Mouse (Mus musculus) liver, postnatal 0 days (tissue): ENCODE measurements around the gene Cplx2. TPM values are rescaled to one million over a fixed set of nuclear protein-coding genes. Genes with fewer than 3 reads are reported as not detected.
A peak's percentile ranks its signal among the peaks of the same experiment; 100 is the strongest.

Source experiments
- ATAC-seq: fragments of 200-750 bp; cut with Nextera tagmentation; 2 replicates; pipeline ENCODE4 v1.8.0; 2017; ENCODE audit warnings: mild to moderate bottlenecking, moderate library complexity
- DNase-seq: peaks from one replicate; pipeline ENCODE4 v3.0.0-alpha.2; 2016
- H3K27ac ChIP-seq: fragments of 300-500 bp; sonication (generic); 2 replicates; pipeline ENCODE4 v1.5.1; 2014; ENCODE audit warnings: antibody characterized with exemption, moderate library complexity, mild to moderate bottlenecking, low read depth
- H3K27me3 ChIP-seq: fragments of 300-500 bp; sonication (generic); 2 replicates; pipeline ENCODE4 v1.6.1; 2014; ENCODE audit warnings: low read length, control low read depth, mixed read lengths; ENCODE audit not compliant: insufficient read depth
- H3K36me3 ChIP-seq: fragments of 300-500 bp; sonication (generic); replicated peaks from 2 replicates; pipeline ENCODE4 v1.6.1; 2014; ENCODE audit warnings: mild to moderate bottlenecking, control low read depth, low read length, moderate library complexity, mixed read lengths; ENCODE audit not compliant: insufficient read depth
- H3K4me1 ChIP-seq: fragments of 300-500 bp; sonication (generic); 2 replicates; pipeline ENCODE4 v1.6.1; 2014; ENCODE audit warnings: antibody characterized with exemption, mild to moderate bottlenecking, control low read depth; ENCODE audit not compliant: insufficient read depth
- H3K4me2 ChIP-seq: fragments of 300-500 bp; sonication (generic); 2 replicates; pipeline ENCODE4 v1.6.1; 2014; ENCODE audit warnings: low read depth, mild to moderate bottlenecking, low read length, moderate library complexity, mixed read lengths
- H3K4me3 ChIP-seq: fragments of 300-500 bp; sonication (generic); 2 replicates; pipeline ENCODE4 v1.5.1; 2014; ENCODE audit warnings: low read depth, low read length
- H3K9ac ChIP-seq: fragments of 300-500 bp; sonication (generic); replicated peaks from 2 replicates; pipeline ENCODE4 v1.6.1; 2014; ENCODE audit warnings: mild to moderate bottlenecking, moderate library complexity
- H3K9me3 ChIP-seq: fragments of 300-500 bp; sonication (generic); 2 replicates; pipeline ENCODE4 v1.6.1; 2016; ENCODE audit warnings: mild to moderate bottlenecking, control low read depth, low read length, mixed read lengths
- CTCF ChIP-seq: sonication (generic); IDR thresholded peaks from 2 replicates; pipeline ENCODE4 v1.5.1; 2016; ENCODE audit warnings: antibody characterized with exemption, low read depth
- EP300 ChIP-seq: IDR thresholded peaks from 2 replicates; pipeline ENCODE4 v1.6.1; 2016; ENCODE audit warnings: antibody characterized with exemption, low read depth, mild to moderate bottlenecking
- WGBS: fragments of 180-500 bp; shearing (Covaris S2); extraction: QIAGEN DNeasy Blood & Tissue Kit; methylation state at CpG from one replicate; pipeline ENCODE4 v1.1.7; 2014; ENCODE audit not compliant: insufficient replicate concordance; 5-methylcytosine and 5-hydroxymethylcytosine counted together
- polyA plus RNA-seq: library from polyadenylated mRNA; unstranded; fragments of >200 nt; fragmentation: Nextera tagmentation; extraction: Ambion mirVana; gene quantifications from 2 replicates; pipeline ENCODE4 v1.2.1, GENCODE M21; 2015

The Cplx2 gene
- polyA plus RNA-seq, 1 experiment from 2014 or later, result 0.97 TPM

- TF ChIP-seq CTCF (no peak), EP300 (no peak)
- no peaks in the 10 kb centered on the region for H3K4me1 ChIP-seq
Observed at GRCm38 (mm10) chr13:54337541-54337940, 33.6 kb upstream of the Cplx2 start.

GRCm38 (mm10) chr13:54338815-54339214, 32.3 kb upstream of the Cplx2 start:
- Histone ChIP-seq H3K9ac (no peak overlapping the region), H3K36me3 (no peaks in the 10 kb centered on the region), H3K27me3 (no peaks in the 10 kb centered on the region), H3K4me3 (no peak overlapping the region), H3K27ac (no peak overlapping the region), H3K9me3 (no peaks in the 10 kb centered on the region), H3K4me1 (no peaks in the 10 kb centered on the region), H3K4me2 (no peak overlapping the region)
- TF ChIP-seq CTCF, result peak; percentile 25; the same call in 1 of the 2 replicates
- no peak for TF ChIP-seq EP300
- no peak for DNase-seq
- WGBS, result 65% methylated on average over 5 of the region's 5 CpGs
- ATAC-seq, result no peak

More at GRCm38 (mm10) chr13:54337541-54337940, 33.6 kb upstream of the Cplx2 start:
- ATAC-seq (no peak), DNase-seq (no peak)
- no peaks in the 10 kb centered on the region for H3K27me3 ChIP-seq
- H3K9ac ChIP-seq, result no peak overlapping the region
- no peak overlapping the region for H3K27ac ChIP-seq
- H3K9me3 ChIP-seq, result no peaks in the 10 kb centered on the region
- H3K36me3 ChIP-seq, result no peaks in the 10 kb centered on the region
- no peak overlapping the region for H3K4me2 ChIP-seq
- no peak overlapping the region for H3K4me3 ChIP-seq
- WGBS, result 69% methylated on average over 7 of the region's 7 CpGs

- ATAC-seq (no peak), DNase-seq (no peak)
- H3K4me2 ChIP-seq, result no peak overlapping the region
- H3K27ac ChIP-seq, result no peak overlapping the region
- TF ChIP-seq CTCF, result no peak
- TF ChIP-seq EP300, result no peak
- H3K4me3 ChIP-seq, result no peak overlapping the region
- no peaks in the 10 kb centered on the region for H3K4me1 ChIP-seq
- no peak overlapping the region for H3K9ac ChIP-seq
- WGBS, result 76% methylated on average over 15 of the region's 15 CpGs
- no peaks in the 10 kb centered on the region for H3K9me3 ChIP-seq
- no peaks in the 10 kb centered on the region for H3K36me3 ChIP-seq
- H3K27me3 ChIP-seq, result no peaks in the 10 kb centered on the region
Observed at GRCm38 (mm10) chr13:54345885-54346647, 25.1 kb upstream of the Cplx2 start.

GRCm38 (mm10) chr13:54348011-54348410, 23.1 kb upstream of the Cplx2 start:
- Histone ChIP-seq H3K9me3 (no peaks in the 10 kb centered on the region), H3K27ac (no peak overlapping the region), H3K4me3 (no peak overlapping the region), H3K36me3 (no peaks in the 10 kb centered on the region), H3K4me2 (no peak overlapping the region), H3K4me1 (no peaks in the 10 kb centered on the region), H3K27me3 (no peaks in the 10 kb centered on the region), H3K9ac (no peak overlapping the region)
- 65% methylated on average over 5 of the region's 5 CpGs for WGBS
- no peak for DNase-seq
- ATAC-seq, result no peak
- TF ChIP-seq CTCF, result no peak
- no peak for TF ChIP-seq EP300

GRCm38 (mm10) chr13:54349126-54349759, 21.9 kb upstream of the Cplx2 start:
- H3K4me3 ChIP-seq, result no peak overlapping the region
- TF ChIP-seq CTCF, result no peak
- no peak for TF ChIP-seq EP300
- no peak overlapping the region for H3K4me2 ChIP-seq
- H3K36me3 ChIP-seq, result no peaks in the 10 kb centered on the region
- ATAC-seq (no peak), DNase-seq (no peak)
- no peaks in the 10 kb centered on the region for H3K4me1 ChIP-seq
- 68% methylated on average over 10 of the region's 10 CpGs for WGBS
- H3K9me3 ChIP-seq, result no peaks in the 10 kb centered on the region
- H3K27me3 ChIP-seq, result no peaks in the 10 kb centered on the region
- no peak overlapping the region for H3K9ac ChIP-seq
- no peak overlapping the region for H3K27ac ChIP-seq

- WGBS, result 62% methylated on average over 4 of the region's 4 CpGs
- Histone ChIP-seq H3K4me2 (no peak overlapping the region), H3K4me3 (no peak overlapping the region), H3K27ac (no peak overlapping the region), H3K27me3 (no peaks in the 10 kb centered on the region), H3K9me3 (no peaks in the 10 kb centered on the region), H3K9ac (no peak overlapping the region), H3K4me1 (peaks cover 3% of the 10 kb centered on the region; the same call in 1 of the 2 replicates), H3K36me3 (no peaks in the 10 kb centered on the region)
- no peak for ATAC-seq
- no peak for TF ChIP-seq CTCF
- no peak for TF ChIP-seq EP300
- no peak for DNase-seq
Observed at GRCm38 (mm10) chr13:54357420-54357819, 13.7 kb upstream of the Cplx2 start.
